Mouse (Mus musculus) midbrain, postnatal 0 days (tissue): ENCODE data around the gene Ostm1. TPM values are rescaled to one million over a fixed set of nuclear protein-coding genes. Genes with fewer than 3 reads are reported as not detected.

Experiments used
- ATAC-seq: fragments of 200-750 bp; cut with Nextera tagmentation; 2 replicates; pipeline ENCODE4 v1.8.0; 2017; ENCODE audit warnings: moderate number of reproducible peaks, mild to moderate bottlenecking, moderate TSS enrichment, moderate library complexity; ENCODE audit not compliant: low FRiP score
- DNase-seq: peaks from one replicate; pipeline ENCODE4 v3.0.0-alpha.2; 2015; ENCODE audit warnings: low spot score
- H3K27ac ChIP-seq: fragments of 300-500 bp; sonication (generic); 2 replicates; pipeline ENCODE4 v1.5.1; 2014; ENCODE audit warnings: low read depth, mild to moderate bottlenecking, low read length, mixed read lengths
- H3K27me3 ChIP-seq: fragments of 300-500 bp; sonication (generic); 2 replicates; pipeline ENCODE4 v1.6.1; 2014; ENCODE audit warnings: low read length, control low read depth, mixed read lengths; ENCODE audit not compliant: insufficient read depth
- H3K36me3 ChIP-seq: fragments of 300-500 bp; sonication (generic); 2 replicates; pipeline ENCODE4 v1.6.1; 2014; ENCODE audit warnings: low read length, control low read depth, mixed read lengths; ENCODE audit not compliant: insufficient read depth
- H3K4me1 ChIP-seq: fragments of 300-500 bp; sonication (generic); 2 replicates; pipeline ENCODE4 v1.6.1; 2014; ENCODE audit warnings: mild to moderate bottlenecking, control low read depth, antibody characterized with exemption, low read length, mixed read lengths; ENCODE audit not compliant: insufficient read depth
- H3K4me2 ChIP-seq: fragments of 300-500 bp; sonication (generic); 2 replicates; pipeline ENCODE4 v1.6.1; 2014; ENCODE audit warnings: low read depth, mild to moderate bottlenecking, low read length, mixed read lengths; ENCODE audit not compliant: poor library complexity, severe bottlenecking
- H3K4me3 ChIP-seq: fragments of 300-500 bp; sonication (generic); 2 replicates; pipeline ENCODE4 v1.5.1; 2014; ENCODE audit warnings: low read depth, mild to moderate bottlenecking, low read length, moderate library complexity
- H3K9ac ChIP-seq: fragments of 300-500 bp; sonication (generic); replicated peaks from 2 replicates; pipeline ENCODE4 v1.6.1; 2014; ENCODE audit warnings: mild to moderate bottlenecking, low read length, moderate library complexity, mixed read lengths; ENCODE audit not compliant: poor library complexity, severe bottlenecking
- H3K9me3 ChIP-seq: fragments of 300-500 bp; sonication (generic); 2 replicates; pipeline ENCODE4 v1.6.1; 2016; ENCODE audit warnings: low read length, control low read depth
- CTCF ChIP-seq: IDR thresholded peaks from 2 replicates; pipeline ENCODE4 v1.5.1; 2016; ENCODE audit warnings: antibody characterized with exemption, mild to moderate bottlenecking
- WGBS: fragments of 180-500 bp; shearing (Covaris S2); extraction: QIAGEN DNeasy Blood & Tissue Kit; methylation state at CpG from one replicate; pipeline ENCODE4 v1.1.7; 2014; 5-methylcytosine and 5-hydroxymethylcytosine counted together
- polyA plus RNA-seq: library from polyadenylated mRNA; unstranded; fragments of >200 nt; fragmentation: Nextera tagmentation; extraction: Ambion mirVana; gene quantifications from 2 replicates; pipeline ENCODE4 v1.2.1, GENCODE M21; 2015
- total RNA-seq: library from RNA; depleted of rRNA; stranded (reverse); fragments of >200 nt; gene quantifications from 2 replicates; pipeline ENCODE4 v1.2.3, GENCODE M21; 2014

Gene Ostm1
- total and polyA plus RNA-seq, 2 experiments from 2014 or later, result 40.0 to 46.6 TPM

- H3K27ac ChIP-seq, result no peak overlapping the region
- DNase-seq, result no peak
- H3K27me3 ChIP-seq, result no peaks in the 10 kb centered on the region
- H3K9me3 ChIP-seq, result no peaks in the 10 kb centered on the region
- H3K4me1 ChIP-seq, result no peaks in the 10 kb centered on the region
- 57% methylated on average over 4 of the region's 4 CpGs for WGBS
- peaks cover 5% of the 10 kb centered on the region; the same call in 1 of the 2 replicates for H3K36me3 ChIP-seq
- H3K4me2 ChIP-seq, result no peak overlapping the region
- no peak for ATAC-seq
- no peak for TF ChIP-seq CTCF
- H3K4me3 ChIP-seq, result no peak overlapping the region
- H3K9ac ChIP-seq, result no peak overlapping the region
These were observed 62.7 kb downstream of the Ostm1 start for GRCm38 (mm10) chr10:42646340-42646739.

GRCm38 (mm10) chr10:42661916-42662315, 78.3 kb downstream of the Ostm1 start:
- Histone ChIP-seq H3K4me2 (no peak overlapping the region), H3K9ac (no peak overlapping the region), H3K4me1 (no peaks in the 10 kb centered on the region), H3K9me3 (no peaks in the 10 kb centered on the region), H3K4me3 (no peak overlapping the region), H3K36me3 (no peaks in the 10 kb centered on the region), H3K27ac (no peak overlapping the region), H3K27me3 (no peaks in the 10 kb centered on the region)
- DNase-seq, result no peak
- WGBS, result 91% methylated on average over 2 of the region's 2 CpGs
- no peak for ATAC-seq
- TF ChIP-seq CTCF, result no peak

DNA sequence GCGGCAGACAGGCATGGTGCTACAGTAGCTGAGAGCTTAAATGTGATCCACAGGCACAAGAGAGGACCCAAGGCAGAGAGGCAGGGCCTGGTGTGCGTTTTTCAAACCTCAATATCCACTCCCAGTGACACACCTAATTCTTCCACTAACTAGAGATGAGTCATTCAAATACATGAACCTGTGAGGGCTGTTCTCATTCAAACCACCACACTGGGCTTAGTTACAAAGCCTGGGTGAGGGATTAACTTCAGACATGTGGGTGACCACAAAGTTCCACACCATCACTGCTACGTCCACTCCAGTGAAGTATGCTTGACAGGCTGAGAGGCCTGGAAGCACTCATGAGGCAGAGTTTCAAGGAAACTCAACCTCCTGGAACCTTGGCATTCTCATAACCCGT, 86.3 kb downstream of the Ostm1 start:
- Histone ChIP-seq H3K4me1 (no peaks in the 10 kb centered on the region), H3K27me3 (no peaks in the 10 kb centered on the region), H3K4me3 (no peak overlapping the region), H3K27ac (no peak overlapping the region), H3K4me2 (no peak overlapping the region), H3K36me3 (no peaks in the 10 kb centered on the region), H3K9ac (no peak overlapping the region), H3K9me3 (no peaks in the 10 kb centered on the region)
- DNase-seq (no peak), ATAC-seq (no peak)
- TF ChIP-seq CTCF, result no peak
- 86% methylated on average over 4 of the region's 4 CpGs for WGBS

DNA sequence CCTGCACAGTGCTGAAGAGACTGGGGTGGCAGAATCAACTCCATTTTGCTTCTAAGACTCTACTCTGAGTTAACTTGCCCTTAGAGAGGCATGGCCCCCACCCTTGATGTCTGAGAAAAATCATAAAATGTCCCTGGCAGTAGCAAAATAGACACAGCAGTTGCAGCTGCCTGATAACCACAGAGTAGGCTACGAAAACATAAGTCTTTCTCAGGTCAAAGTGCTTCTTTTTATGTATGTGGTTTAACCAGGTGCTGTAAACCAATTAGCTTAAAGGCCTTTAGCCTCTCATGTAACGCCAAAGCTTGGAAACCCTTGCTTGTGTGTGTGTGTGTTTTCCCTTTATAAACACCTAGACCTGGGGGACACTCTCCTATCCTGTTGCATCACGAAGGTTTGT, 89.2 kb downstream of the Ostm1 start:
- Histone ChIP-seq H3K27ac (no peak overlapping the region), H3K27me3 (no peaks in the 10 kb centered on the region), H3K4me3 (no peak overlapping the region), H3K4me2 (no peak overlapping the region), H3K36me3 (no peaks in the 10 kb centered on the region), H3K4me1 (no peaks in the 10 kb centered on the region), H3K9me3 (no peaks in the 10 kb centered on the region), H3K9ac (no peak overlapping the region)
- no peak for TF ChIP-seq CTCF
- DNase-seq (no peak), ATAC-seq (no peak)
- 84% methylated on average over 3 of the region's 3 CpGs for WGBS

- no peak for TF ChIP-seq CTCF
- Histone ChIP-seq H3K9me3 (no peaks in the 10 kb centered on the region), H3K36me3 (no peaks in the 10 kb centered on the region), H3K27ac (no peak overlapping the region), H3K9ac (no peak overlapping the region), H3K27me3 (no peaks in the 10 kb centered on the region), H3K4me3 (no peak overlapping the region), H3K4me1 (peaks cover 3% of the 10 kb centered on the region; the same call in 1 of the 2 replicates), H3K4me2 (no peak overlapping the region)
- DNase-seq, result no peak
- ATAC-seq, result no peak
- 88% methylated on average over 4 of the region's 4 CpGs for WGBS
These were observed 91.9 kb downstream of the Ostm1 start for GRCm38 (mm10) chr10:42675571-42675970.

- no peak for TF ChIP-seq CTCF
- peak overlapping the region; percentile 74 for H3K4me2 ChIP-seq
- H3K27ac ChIP-seq, result peak overlapping the region; percentile 79
- ATAC-seq (no peak), DNase-seq (no peak)
- H3K36me3 ChIP-seq, result no peaks in the 10 kb centered on the region
- 36% methylated on average over 6 of the region's 6 CpGs for WGBS
- H3K9me3 ChIP-seq, result no peaks in the 10 kb centered on the region
- H3K4me3 ChIP-seq, result peak overlapping the region; percentile 90
- peak overlapping the region; percentile 73; the same call in 1 of the 2 replicates for H3K9ac ChIP-seq
- no peaks in the 10 kb centered on the region for H3K27me3 ChIP-seq
- H3K4me1 ChIP-seq, result peaks cover 7% of the 10 kb centered on the region; the same call in 1 of the 2 replicates
These were observed 94.7 kb downstream of the Ostm1 start for GRCm38 (mm10) chr10:42678331-42678730.
